17 mouse cellular contexts compared by ENCODE assay signal in genomic region chr6:37794211-37794610, GRCm38 (mm10).
A peak's percentile ranks its signal among the peaks of the same experiment; 100 is the strongest.
DNase-seq lines count a peak whose midpoint lies in the region; ATAC-seq and TF ChIP-seq lines count a peak whose summit lies in the region.
"Had no signal": no experiment of that assay in that cellular context is flagged by ENCODE, and none has a peak within 500 bp of the region (broad histone marks: within the 10 kb centered on the region; RNA-seq: fewer than 3 reads in every experiment).

No protein-coding gene starts in this region.

- POLR2A ChIA-PET in Patski (lab: Charles Lee) = no interaction called here

- no peak overlapping the region for H3K4me2 ChIP-seq in stomach, postnatal 0 days (replicated peaks; ENCODE audit: low read depth)
- no peak overlapping the region for H3K4me2 ChIP-seq in hindbrain, embryonic 14.5 days (replicated peaks)
- H3K4me2 ChIP-seq: liver, embryonic 15.5 days; stomach, embryonic 15.5 days had no signal

- no peak overlapping the region for H3K27ac ChIP-seq in stomach, postnatal 0 days (replicated peaks)
- no peak overlapping the region for H3K27ac ChIP-seq in hindbrain, embryonic 14.5 days
- H3K27ac ChIP-seq: embryonic facial prominence, embryonic 10.5 days; hindbrain, embryonic 10.5 days; liver, embryonic 15.5 days; midbrain, embryonic 10.5 days; stomach, embryonic 15.5 days had no signal

- ATAC-seq in Patski = no peak
- ATAC-seq in stomach, postnatal 0 days (ENCODE audit: low FRiP score, low TSS enrichment) = no peak
- no peak for ATAC-seq in hindbrain, embryonic 14.5 days (ENCODE audit: low FRiP score)

- no peak for TF ChIP-seq EP300 in stomach, postnatal 0 days (optimal IDR thresholded peaks at IDR 0.05)

- DNase-seq in 3T3-L1 (ENCODE audit: low read depth, low spot score) (peak; percentile 59), Patski (ENCODE audit: low read depth, low spot score) (peak; percentile 7)
- DNase-seq in fat pad, adult 2 months (ENCODE audit: extremely low read depth, low read depth, low spot score) = peak; percentile 94
- DNase-seq in kidney, postnatal 10 days = peak; percentile 14
- no peak for DNase-seq in layer of hippocampus, postnatal 36 days
- DNase-seq in stomach, postnatal 0 days (ENCODE audit: low spot score) = no peak
- no peak for DNase-seq in hindbrain, embryonic 14.5 days (ENCODE audit: low spot score)
- no peak for DNase-seq in spleen, postnatal 4 days (ENCODE audit: low spot score in 2 of 2)
- DNase-seq: cerebellum, postnatal 14 days; left cerebral cortex, postnatal 4 days; lung, postnatal 10 days; thymus, postnatal 14 days had no signal

- no peak for TF ChIP-seq CTCF in Patski (IDR thresholded peaks at IDR 0.05)
- no peak for TF ChIP-seq CTCF in stomach, postnatal 0 days (IDR thresholded peaks at IDR 0.05; ENCODE audit: low read depth)

- H3K9me3 ChIP-seq in stomach, postnatal 0 days (ENCODE audit: control insufficient read depth, low read length) = no peaks in the 10 kb centered on the region
- H3K9me3 ChIP-seq in hindbrain, embryonic 14.5 days (ENCODE audit: control insufficient read depth, low read length) = peaks cover 4% of the 10 kb centered on the region; the same call in 1 of the 2 replicates
- H3K9me3 ChIP-seq: embryonic facial prominence, embryonic 10.5 days; liver, embryonic 15.5 days; stomach, embryonic 15.5 days had no signal

- no peaks in the 10 kb centered on the region for H3K4me1 ChIP-seq in stomach, postnatal 0 days (replicated peaks; ENCODE audit: control insufficient read depth, insufficient read depth)
- no peaks in the 10 kb centered on the region for H3K4me1 ChIP-seq in hindbrain, embryonic 14.5 days (replicated peaks; ENCODE audit: control insufficient read depth, insufficient read depth, low read length)
- H3K4me1 ChIP-seq: embryonic facial prominence, embryonic 10.5 days; hindbrain, embryonic 10.5 days; liver, embryonic 15.5 days; stomach, embryonic 15.5 days had no signal

- 64% methylated on average over 4 of the region's 4 CpGs for WGBS in stomach, postnatal 0 days
- 96% methylated on average over 4 of the region's 4 CpGs for WGBS in hindbrain, embryonic 14.5 days

- no peak overlapping the region for H3K4me3 ChIP-seq in stomach, postnatal 0 days (ENCODE audit: low read depth, low read length)
- H3K4me3 ChIP-seq in hindbrain, embryonic 14.5 days (replicated peaks; ENCODE audit: low read length) = no peak overlapping the region
- H3K4me3 ChIP-seq: embryonic facial prominence, embryonic 10.5 days; hindbrain, embryonic 10.5 days; liver, embryonic 15.5 days; midbrain, embryonic 10.5 days; stomach, embryonic 15.5 days had no signal

- no peak overlapping the region for H3K9ac ChIP-seq in stomach, postnatal 0 days (ENCODE audit: low read length)
- H3K9ac ChIP-seq in hindbrain, embryonic 14.5 days = no peak overlapping the region
- H3K9ac ChIP-seq: liver, embryonic 15.5 days; stomach, embryonic 15.5 days had no signal

- H3K27me3 ChIP-seq in Patski = no peaks in the 10 kb centered on the region
- no peaks in the 10 kb centered on the region for H3K27me3 ChIP-seq in stomach, postnatal 0 days (ENCODE audit: control insufficient read depth, insufficient read depth, low read length)
- no peaks in the 10 kb centered on the region for H3K27me3 ChIP-seq in hindbrain, embryonic 14.5 days (ENCODE audit: control insufficient read depth, insufficient read depth, low read length)
- H3K27me3 ChIP-seq: liver, embryonic 15.5 days; stomach, embryonic 15.5 days had no signal

- in situ Hi-C loops in Patski (cut with MboI; ENCODE audit: low pct_unique_long_range_greater_than_20kb) = no loop called here

- no peaks in the 10 kb centered on the region for H3K36me3 ChIP-seq in stomach, postnatal 0 days (ENCODE audit: control insufficient read depth, insufficient read depth, low read length)
- H3K36me3 ChIP-seq in hindbrain, embryonic 14.5 days (replicated peaks; ENCODE audit: control insufficient read depth, insufficient read depth) = no peaks in the 10 kb centered on the region
- H3K36me3 ChIP-seq: embryonic facial prominence, embryonic 10.5 days; hindbrain, embryonic 10.5 days; liver, embryonic 15.5 days; midbrain, embryonic 10.5 days; stomach, embryonic 15.5 days had no signal

- CTCF ChIA-PET in Patski (lab: Charles Lee) = no interaction called here

Comparison
In these comparisons a context has a peak if more than half of its experiments do, and no peak if none do; other contexts are left out.
1. DNase-seq: peak in 3T3-L1 (single experiment), Patski (single experiment), fat pad, adult 2 months (single experiment) and kidney, postnatal 10 days (single experiment); none in layer of hippocampus, postnatal 36 days (0 of 2), stomach, postnatal 0 days (single experiment), hindbrain, embryonic 14.5 days (single experiment) and spleen, postnatal 4 days (0 of 2).